Mouse (Mus musculus) ES-Bruce4 (cell line): Measurements from ENCODE around the gene Actr8.

Experiments used
- CTCF ChIP-seq: IDR thresholded peaks from one replicate; pipeline ENCODE4 v1.8.1; 2011; ENCODE audit warnings: low read depth, low read length
- EP300 ChIP-seq: IDR thresholded peaks from 2 replicates; pipeline ENCODE4 v1.6.1; 2011; ENCODE audit warnings: low read depth, low read length; ENCODE audit not compliant: insufficient read depth

- TF ChIP-seq CTCF: no peak
- TF ChIP-seq EP300: no peak
Observed at GRCm38 (mm10) chr14:30024387-30024786, 46.2 kb downstream of the Actr8 start.
